Mouse (Mus musculus): ENCODE measurements around the gene Ndrg2.

- TF ChIP-seq CTCF (IDR thresholded peaks at IDR 0.05; ENCODE audit: low read depth), result no peak
- TF ChIP-seq EP300 (optimal IDR thresholded peaks at IDR 0.05), result no peak
These were observed 18.4 kb upstream of the Ndrg2 start for GRCm38 (mm10) chr14:51932092-51933020.
